Mouse (Mus musculus) neural tube, postnatal 0 days (tissue): ENCODE measurements around the gene Serpina3j. TPM values are rescaled to one million over a fixed set of nuclear protein-coding genes. Genes with fewer than 3 reads are reported as not detected.

ENCODE experiments used
- polyA plus RNA-seq: library from polyadenylated mRNA; unstranded; fragments of >200 nt; fragmentation: Nextera tagmentation; extraction: Ambion mirVana; gene quantifications from 2 replicates; pipeline ENCODE4 v1.2.1, GENCODE M21; 2015

Serpina3j gene
- not detected in 2 replicates for polyA plus RNA-seq

GRCm38 (mm10) chr12:104314253-104314652, at the start of gene Serpina3j:
Gene Serpina3j (plus strand): TSS chr12:104314553.

GRCm38 (mm10) chr12:104338226-104338625, 23.9 kb downstream of the Serpina3j start, which contains the start of the genes Serpina3k and Serpina3m:
Gene Serpina3k (plus strand): TSS chr12:104338486.
Gene Serpina3m (plus strand): TSS chr12:104338486.

Other genes starting within 250 kb of the Serpina3j start
- not detected in 2 replicates for gene Serpina5, start 213.4 kb upstream of the Serpina3j start, polyA plus RNA-seq
- not detected in 2 replicates for gene Serpina3a, start 201.8 kb upstream of the Serpina3j start, polyA plus RNA-seq
- gene Serpina3b, start 186.6 kb upstream of the Serpina3j start, polyA plus RNA-seq = not detected in 2 replicates
- 0.13 TPM in 1 of 2 replicates, not detected in the other for gene Serpina3c, start 160.7 kb upstream of the Serpina3j start, polyA plus RNA-seq
- not detected in 2 replicates for gene Serpina3f, start 100.0 kb upstream of the Serpina3j start, polyA plus RNA-seq
- gene Serpina3g, start 78.3 kb upstream of the Serpina3j start, polyA plus RNA-seq = 2.4 and 3.9 TPM in 2 replicates
- 0.15 TPM in 1 of 2 replicates, not detected in the other for gene Serpina3i, start 51.4 kb upstream of the Serpina3j start, polyA plus RNA-seq
- gene Serpina3k, start 23.9 kb downstream of the Serpina3j start, polyA plus RNA-seq = not detected in 2 replicates
- gene Serpina3m, start 23.9 kb downstream of the Serpina3j start, polyA plus RNA-seq = not detected in 2 replicates
- 13.9 and 14.9 TPM in 2 replicates for gene Serpina3n, start 92.2 kb downstream of the Serpina3j start, polyA plus RNA-seq
- gene Gsc, start 158.8 kb downstream of the Serpina3j start, polyA plus RNA-seq = not detected in 2 replicates